Mouse (Mus musculus) MEL (cell line): ENCODE results near the gene Ak4. TPM values are rescaled to one million over a fixed set of nuclear protein-coding genes. Genes with fewer than 3 reads are reported as not detected.

ENCODE experiments used
- DNase-seq: peaks from one replicate; pipeline ENCODE4 v3.0.0; 2011; ENCODE audit warnings: low read depth, low spot score
- H3K27ac ChIP-seq: 2 replicates; pipeline ENCODE4 v1.5.1; 2012; ENCODE audit warnings: low read depth, mild to moderate bottlenecking, control low read depth, low read length, moderate library complexity; ENCODE audit not compliant: control insufficient read depth
- H3K27me3 ChIP-seq, 2 experiments: fragments of 150-350 bp in 1 of 2; sonication (generic) in 1 of 2; 2 replicates each; pipeline ENCODE4 v1.6.1; 2012; ENCODE audit warnings: low read length in 2 of 2, mild to moderate bottlenecking in 2 of 2, improper control_type of control experiment in 1 of 2, moderate library complexity in 1 of 2; ENCODE audit not compliant: insufficient read depth in 2 of 2, control insufficient read depth in 1 of 2
- H3K36me3 ChIP-seq, 2 experiments: 2 replicates each; pipeline ENCODE4 v1.6.1; 2012 to 2014; ENCODE audit warnings: low read length in 2 of 2, improper control_type of control experiment in 1 of 2, inconsistent platforms in 1 of 2, mild to moderate bottlenecking in 1 of 2; ENCODE audit not compliant: insufficient read depth in 2 of 2, control insufficient read depth in 1 of 2
- H3K4me1 ChIP-seq, 2 experiments: fragments of 150-350 bp in 1 of 2; sonication (generic) in 1 of 2; 2 replicates each; pipeline ENCODE4 v1.6.1; 2012; ENCODE audit warnings: low read length in 2 of 2, improper control_type of control experiment in 1 of 2, mild to moderate bottlenecking in 1 of 2; ENCODE audit not compliant: insufficient read depth in 2 of 2, control insufficient read depth in 1 of 2
- H3K4me3 ChIP-seq, 2 experiments: fragments of 150-350 bp in 1 of 2; sonication (generic) in 1 of 2; 2 replicates each; pipeline ENCODE4 v1.5.1; 2012; ENCODE audit warnings: low read depth in 2 of 2, low read length in 2 of 2, mild to moderate bottlenecking in 2 of 2, moderate library complexity in 2 of 2, control low read depth in 1 of 2, improper control_type of control experiment in 1 of 2; ENCODE audit not compliant: control insufficient read depth in 1 of 2, insufficient read depth in 1 of 2
- H3K79me2 ChIP-seq: 2 replicates; pipeline ENCODE4 v1.6.1; 2012; ENCODE audit warnings: mild to moderate bottlenecking, low read length, moderate library complexity; ENCODE audit not compliant: control insufficient read depth, poor library complexity, insufficient read depth
- H3K9ac ChIP-seq: 2 replicates; pipeline ENCODE4 v1.6.1; 2012; ENCODE audit warnings: low read depth, mild to moderate bottlenecking, control low read depth, low read length, moderate library complexity; ENCODE audit not compliant: control insufficient read depth, poor library complexity, severe bottlenecking
- H3K9me3 ChIP-seq: fragments of 150-350 bp; sonication (generic); replicated peaks from 2 replicates; pipeline ENCODE4 v1.6.1; 2012; ENCODE audit warnings: mild to moderate bottlenecking, low read length, improper control_type of control experiment, moderate library complexity; ENCODE audit not compliant: insufficient read depth
- BHLHE40 ChIP-seq: IDR thresholded peaks from 2 replicates; pipeline ENCODE4 v1.6.1; 2012; ENCODE audit warnings: low read depth, mild to moderate bottlenecking, inconsistent platforms, low read length, improper control_type of control experiment, borderline replicate concordance
- CTCF ChIP-seq, 3 experiments: IDR thresholded peaks in 2 of 3; conservative IDR thresholded peaks in 1 of 3; 2 replicates each; pipeline ENCODE4 v1.5.1; 2011 to 2012; ENCODE audit warnings: low read length in 3 of 3, low read depth in 2 of 3, mild to moderate bottlenecking in 2 of 3, improper control_type of control experiment in 1 of 3, inconsistent platforms in 1 of 3, mixed read lengths in 1 of 3, moderate library complexity in 1 of 3; ENCODE audit not compliant: control insufficient read depth in 1 of 3, insufficient read depth in 1 of 3, poor library complexity in 1 of 3, severe bottlenecking in 1 of 3
- ELF1 ChIP-seq: IDR thresholded peaks from 2 replicates; pipeline ENCODE4 v1.6.1; 2014; ENCODE audit warnings: low read depth, mild to moderate bottlenecking, inconsistent platforms, low read length, improper control_type of control experiment, moderate library complexity
- ETS1 ChIP-seq: IDR thresholded peaks from 2 replicates; pipeline ENCODE4 v1.6.1; 2012; ENCODE audit warnings: low read depth, mild to moderate bottlenecking, inconsistent platforms, low read length, improper control_type of control experiment, moderate library complexity
- HCFC1 ChIP-seq: IDR thresholded peaks from 2 replicates; pipeline ENCODE4 v1.6.1; 2012; ENCODE audit warnings: low read depth, mild to moderate bottlenecking, inconsistent platforms, low read length, improper control_type of control experiment, moderate library complexity
- JUND ChIP-seq: IDR thresholded peaks from 2 replicates; pipeline ENCODE4 v1.6.1; 2011; ENCODE audit warnings: low read depth, mild to moderate bottlenecking, improper control_type of control experiment, low read length
- KAT2A ChIP-seq: conservative IDR thresholded peaks from 2 replicates; pipeline ENCODE4 v1.6.1; 2012; ENCODE audit warnings: low read depth, low read length, improper control_type of control experiment, inconsistent platforms
- MAFK ChIP-seq: IDR thresholded peaks from 2 replicates; pipeline ENCODE4 v1.6.1; 2011; ENCODE audit warnings: low read depth, mild to moderate bottlenecking, low read length, improper control_type of control experiment, borderline replicate concordance
- MAX ChIP-seq: IDR thresholded peaks from 2 replicates; pipeline ENCODE4 v1.6.1; 2011; ENCODE audit warnings: low read length, improper control_type of control experiment
- MXI1 ChIP-seq: IDR thresholded peaks from 2 replicates; pipeline ENCODE4 v1.6.1; 2011; ENCODE audit warnings: mild to moderate bottlenecking, low read depth, low read length, improper control_type of control experiment
- NELFE ChIP-seq: IDR thresholded peaks from 2 replicates; pipeline ENCODE4 v1.6.1; 2011; ENCODE audit warnings: low read depth, low read length, improper control_type of control experiment
- NRF1 ChIP-seq: IDR thresholded peaks from 2 replicates; pipeline ENCODE4 v1.6.1; 2014; ENCODE audit warnings: low read depth, mild to moderate bottlenecking, inconsistent platforms, low read length, improper control_type of control experiment, moderate library complexity; ENCODE audit not compliant: poor library complexity, insufficient read depth, severe bottlenecking
- POLR2A ChIP-seq, 2 experiments: IDR thresholded peaks; 2 replicates each; pipeline ENCODE4 v1.6.1; 2011 to 2012; ENCODE audit warnings: low read length in 2 of 2, mild to moderate bottlenecking in 2 of 2, control low read depth in 1 of 2, improper control_type of control experiment in 1 of 2, low read depth in 1 of 2, moderate library complexity in 1 of 2; ENCODE audit not compliant: control insufficient read depth in 1 of 2, insufficient read depth in 1 of 2, poor library complexity in 1 of 2
- POLR2AphosphoS5 ChIP-seq: IDR thresholded peaks from 2 replicates; pipeline ENCODE4 v1.6.1; 2012; ENCODE audit warnings: low read depth, borderline replicate concordance, mild to moderate bottlenecking, inconsistent platforms, low read length, moderate library complexity, mixed read lengths
- RCOR1 ChIP-seq: IDR thresholded peaks from 2 replicates; pipeline ENCODE4 v1.6.1; 2012; ENCODE audit warnings: low read depth, mild to moderate bottlenecking, inconsistent platforms, low read length, improper control_type of control experiment
- SIN3A ChIP-seq: IDR thresholded peaks from 2 replicates; pipeline ENCODE4 v1.6.1; 2012; ENCODE audit warnings: low read length, improper control_type of control experiment, inconsistent platforms
- TBP ChIP-seq: IDR thresholded peaks from 2 replicates; pipeline ENCODE4 v1.8.0; 2011; ENCODE audit warnings: low read depth, low read length, improper control_type of control experiment
- TCF12 ChIP-seq: IDR thresholded peaks from 2 replicates; pipeline ENCODE4 v1.6.1; 2014; ENCODE audit warnings: low read depth, mild to moderate bottlenecking, inconsistent platforms, low read length, improper control_type of control experiment, moderate library complexity
- UBTF ChIP-seq: IDR thresholded peaks from 2 replicates; pipeline ENCODE4 v1.6.1; 2012; ENCODE audit warnings: low read depth, mild to moderate bottlenecking, inconsistent platforms, low read length, improper control_type of control experiment, moderate library complexity, borderline replicate concordance; ENCODE audit not compliant: insufficient read depth
- USF2 ChIP-seq, 2 experiments: IDR thresholded peaks; 2 replicates each; pipeline ENCODE4 v1.6.1; 2011 to 2012; ENCODE audit warnings: improper control_type of control experiment in 2 of 2, low read length in 2 of 2, borderline replicate concordance in 1 of 2, inconsistent platforms in 1 of 2, low read depth in 1 of 2, mild to moderate bottlenecking in 1 of 2; ENCODE audit not compliant: insufficient read depth in 1 of 2
- ZKSCAN1 ChIP-seq: IDR thresholded peaks from 2 replicates; pipeline ENCODE4 v1.6.1; 2012; ENCODE audit warnings: low read depth, mild to moderate bottlenecking, inconsistent platforms, low read length, improper control_type of control experiment, moderate library complexity
- polyA plus RNA-seq, 2 experiments: library from polyadenylated mRNA; stranded (reverse) in 1 of 2; unstranded in 1 of 2; fragments of >175 nt in 1 of 2; fragments of >200 nt in 1 of 2; gene quantifications; 2 replicates each; pipeline versions ENCODE4 v1.2.1 to v1.2.4; 2012; ENCODE audit warnings: low replicate concordance in 2 of 2, low read depth in 1 of 2; ENCODE audit not compliant: insufficient read length in 2 of 2, insufficient read depth in 1 of 2, missing spikeins in 1 of 2
- total RNA-seq: library from RNA; depleted of rRNA; stranded (reverse); fragments of 300-350 nt; gene quantifications from 2 replicates; pipeline ENCODE4 v1.2.3, GENCODE M21; 2012

The Ak4 gene
- total and polyA plus RNA-seq, 3 experiments, result 18.3 to 25.4 TPM; not detected in 1

- TF ChIP-seq BHLHE40 (no peak), TBP (no peak), MAX (no peak), RCOR1 (no peak), ETS1 (no peak), ELF1 (no peak), UBTF (no peak), POLR2A (IDR thresholded peaks at IDR 0.05; ENCODE audit: control insufficient read depth in 1 of 2, insufficient read depth in 1 of 2, low read depth in 1 of 2, low read length in 2 of 2, poor library complexity in 1 of 2) (no peak), HCFC1 (no peak)
- no peaks in the 10 kb centered on the region for H3K4me1 ChIP-seq
- H3K27ac ChIP-seq, result no peak overlapping the region
- no peaks in the 10 kb centered on the region for H3K79me2 ChIP-seq
- H3K9ac ChIP-seq, result no peak overlapping the region
- no peak for DNase-seq
- H3K36me3 ChIP-seq, result no peaks in the 10 kb centered on the region
- no peaks in the 10 kb centered on the region for H3K9me3 ChIP-seq
- no peaks in the 10 kb centered on the region for H3K27me3 ChIP-seq
- no peak overlapping the region for H3K4me3 ChIP-seq
These were observed 33.8 kb downstream of the Ak4 start for GRCm38 (mm10) chr4:101452829-101453228.

GRCm38 (mm10) chr4:101457176-101457575 is 38.1 kb downstream of the Ak4 start:
- no peaks in the 10 kb centered on the region for H3K27me3 ChIP-seq
- no peak for DNase-seq
- H3K9me3 ChIP-seq, result no peaks in the 10 kb centered on the region
- H3K9ac ChIP-seq, result no peak overlapping the region
- H3K27ac ChIP-seq, result no peak overlapping the region
- no peaks in the 10 kb centered on the region for H3K79me2 ChIP-seq
- no peaks in the 10 kb centered on the region for H3K4me1 ChIP-seq
- H3K36me3 ChIP-seq, result 0 out of 4 replicates have a peak, but pooled peaks cover 0 to 2% of the 10 kb centered on the region in 2 experiments
- TF ChIP-seq CTCF (IDR thresholded peaks at IDR 0.05 in 2 of 3, conservative IDR thresholded peaks at IDR 0.05 in 1 of 3; ENCODE audit: control insufficient read depth in 1 of 3, insufficient read depth in 1 of 3, low read depth in 2 of 3, low read length in 3 of 3, poor library complexity in 1 of 3, severe bottlenecking in 1 of 3) (no peak), MAFK (no peak), SIN3A (no peak), JUND (no peak), TBP (no peak), NRF1 (no peak), USF2 (IDR thresholded peaks at IDR 0.05; ENCODE audit: borderline replicate concordance in 1 of 2, insufficient read depth in 1 of 2, low read depth in 1 of 2, low read length in 2 of 2) (no peak), NELFE (no peak), ZKSCAN1 (no peak), POLR2AphosphoS5 (no peak), TCF12 (no peak), ETS1 (no peak), MXI1 (no peak), KAT2A (no peak), BHLHE40 (no peak)
- no peak overlapping the region for H3K4me3 ChIP-seq
